Mouse (Mus musculus) neural tube, embryonic 13.5 days (tissue): ENCODE results near the gene Xpo4. TPM values are rescaled to one million over a fixed set of nuclear protein-coding genes. Genes with fewer than 3 reads are reported as not detected.

Experiments used
- ATAC-seq: fragments of 200-750 bp; cut with Nextera tagmentation; 2 replicates; pipeline ENCODE4 v1.8.0; 2017; ENCODE audit warnings: low read depth, mild to moderate bottlenecking, moderate TSS enrichment, moderate library complexity
- H3K27ac ChIP-seq: fragments of 300-500 bp; sonication (generic); replicated peaks from 2 replicates; pipeline ENCODE4 v1.5.1; 2015; ENCODE audit warnings: moderate library complexity, mild to moderate bottlenecking, inconsistent platforms
- H3K27me3 ChIP-seq: fragments of 300-500 bp; sonication (generic); 2 replicates; pipeline ENCODE4 v1.6.1; 2015; ENCODE audit warnings: mild to moderate bottlenecking, inconsistent platforms
- H3K36me3 ChIP-seq: fragments of 300-500 bp; sonication (generic); 2 replicates; pipeline ENCODE4 v1.6.1; 2015; ENCODE audit warnings: mild to moderate bottlenecking, inconsistent platforms
- H3K4me1 ChIP-seq: fragments of 300-500 bp; sonication (generic); replicated peaks from 2 replicates; pipeline ENCODE4 v1.6.1; 2015; ENCODE audit warnings: inconsistent platforms
- H3K4me2 ChIP-seq: fragments of 300-500 bp; sonication (generic); 2 replicates; pipeline ENCODE4 v1.6.1; 2015; ENCODE audit warnings: inconsistent platforms, mild to moderate bottlenecking, moderate library complexity
- H3K4me3 ChIP-seq: fragments of 300-500 bp; sonication (generic); 2 replicates; pipeline ENCODE4 v1.5.1; 2015; ENCODE audit warnings: mild to moderate bottlenecking, inconsistent platforms
- H3K9ac ChIP-seq: fragments of 300-500 bp; sonication (generic); 2 replicates; pipeline ENCODE4 v1.6.1; 2015; ENCODE audit warnings: moderate library complexity, mild to moderate bottlenecking, inconsistent platforms
- H3K9me3 ChIP-seq: fragments of 300-500 bp; sonication (generic); 2 replicates; pipeline ENCODE4 v1.6.1; 2016; ENCODE audit warnings: inconsistent platforms
- WGBS: fragments of 180-500 bp; shearing (Covaris S2); methylation state at CpG from one replicate; pipeline ENCODE4 v1.1.7; 2015; 5-methylcytosine and 5-hydroxymethylcytosine counted together
- polyA plus RNA-seq: library from polyadenylated mRNA; unstranded; fragments of >200 nt; fragmentation: Nextera tagmentation; extraction: Ambion mirVana; gene quantifications from 2 replicates; pipeline ENCODE4 v1.2.1, GENCODE M21; 2015

Xpo4 gene
- polyA plus RNA-seq, 1 experiment from 2014 or later, result 12.0 TPM

- WGBS, result 94% methylated on average over 2 of the region's 2 CpGs
Observed at GRCm38 (mm10) chr14:57576364-57577060, 88.7 kb downstream of the Xpo4 start.

GRCm38 (mm10) chr14:57574792-57575587 is 90.2 kb downstream of the Xpo4 start:
- Histone ChIP-seq H3K27me3 (no peaks in the 10 kb centered on the region), H3K4me1 (peaks cover 7% of the 10 kb centered on the region), H3K4me3 (no peak overlapping the region), H3K4me2 (no peak overlapping the region), H3K27ac (no peak overlapping the region), H3K9me3 (no peaks in the 10 kb centered on the region), H3K36me3 (peaks cover 18% of the 10 kb centered on the region; the same call in 1 of the 2 replicates), H3K9ac (no peak overlapping the region)
- ATAC-seq, result no peak
- 85% methylated on average over 6 of the region's 6 CpGs for WGBS

More at GRCm38 (mm10) chr14:57576364-57577060, 88.7 kb downstream of the Xpo4 start:
- H3K9ac ChIP-seq, result no peak overlapping the region
- peaks cover 25% of the 10 kb centered on the region for H3K36me3 ChIP-seq
- H3K4me3 ChIP-seq, result no peak overlapping the region
- no peaks in the 10 kb centered on the region for H3K27me3 ChIP-seq
- H3K27ac ChIP-seq, result no peak overlapping the region
- H3K4me2 ChIP-seq, result no peak overlapping the region
- no peaks in the 10 kb centered on the region for H3K9me3 ChIP-seq
- no peaks in the 10 kb centered on the region for H3K4me1 ChIP-seq
- ATAC-seq, result no peak

- Histone ChIP-seq H3K4me2 (peak within 1 kb of the TSS; percentile 62), H3K4me1 (peaks cover 7% of the 10 kb centered on the region), H3K9me3 (no peaks in the 10 kb centered on the region), H3K9ac (peak within 1 kb of the TSS; percentile 82), H3K4me3 (peak within 1 kb of the TSS; percentile 69), H3K27me3 (no peaks in the 10 kb centered on the region), H3K27ac (peak within 1 kb of the TSS; percentile 69), H3K36me3 (peaks cover 10% of the 10 kb centered on the region; the same call in 1 of the 2 replicates)
- 10% methylated on average over 35 of the region's 35 CpGs for WGBS
- ATAC-seq, result peak; percentile 100
Observed at GRCm38 (mm10) chr14:57571155-57572133, 93.8 kb downstream of the Xpo4 start, which contains the start of gene Eef1akmt1. TSS of gene Eef1akmt1 (minus strand) at chr14:57571612.

GRCm38 (mm10) chr14:57565626-57566025 is 99.6 kb downstream of the Xpo4 start:
- 95% methylated on average over 6 of the region's 6 CpGs for WGBS
- H3K27me3 ChIP-seq, result no peaks in the 10 kb centered on the region
- H3K9me3 ChIP-seq, result no peaks in the 10 kb centered on the region
- H3K4me2 ChIP-seq, result no peak overlapping the region
- ATAC-seq, result no peak
- no peak overlapping the region for H3K4me3 ChIP-seq
- H3K36me3 ChIP-seq, result peaks cover 14% of the 10 kb centered on the region; the same call in 1 of the 2 replicates
- peaks cover 3% of the 10 kb centered on the region for H3K4me1 ChIP-seq
- H3K27ac ChIP-seq, result no peak overlapping the region
- H3K9ac ChIP-seq, result no peak overlapping the region

GRCm38 (mm10) chr14:57556922-57557321 is 108.3 kb downstream of the Xpo4 start:
- WGBS, result 83% methylated on average over 1 of the region's 1 CpGs
- no peak overlapping the region for H3K9ac ChIP-seq
- no peak overlapping the region for H3K4me2 ChIP-seq
- peaks cover 7% of the 10 kb centered on the region for H3K36me3 ChIP-seq
- no peaks in the 10 kb centered on the region for H3K4me1 ChIP-seq
- no peaks in the 10 kb centered on the region for H3K27me3 ChIP-seq
- no peaks in the 10 kb centered on the region for H3K9me3 ChIP-seq
- no peak overlapping the region for H3K4me3 ChIP-seq
- no peak for ATAC-seq
- no peak overlapping the region for H3K27ac ChIP-seq

- WGBS, result 87% methylated on average over 7 of the region's 7 CpGs
- H3K36me3 ChIP-seq, result peaks cover 5% of the 10 kb centered on the region
- ATAC-seq, result no peak
- no peaks in the 10 kb centered on the region for H3K27me3 ChIP-seq
- H3K4me2 ChIP-seq, result no peak overlapping the region
- H3K27ac ChIP-seq, result no peak overlapping the region
- no peaks in the 10 kb centered on the region for H3K4me1 ChIP-seq
- no peak overlapping the region for H3K4me3 ChIP-seq
- no peak overlapping the region for H3K9ac ChIP-seq
- H3K9me3 ChIP-seq, result no peaks in the 10 kb centered on the region
Observed at GRCm38 (mm10) chr14:57555471-57556070, 109.7 kb downstream of the Xpo4 start.

GRCm38 (mm10) chr14:57554434-57554833 is 110.8 kb downstream of the Xpo4 start:
- WGBS, result 90% methylated on average over 5 of the region's 5 CpGs
- no peak overlapping the region for H3K9ac ChIP-seq
- no peaks in the 10 kb centered on the region for H3K27me3 ChIP-seq
- peaks cover 15% of the 10 kb centered on the region for H3K36me3 ChIP-seq
- no peaks in the 10 kb centered on the region for H3K9me3 ChIP-seq
- ATAC-seq, result no peak
- no peak overlapping the region for H3K27ac ChIP-seq
- no peak overlapping the region for H3K4me2 ChIP-seq
- H3K4me1 ChIP-seq, result no peaks in the 10 kb centered on the region
- no peak overlapping the region for H3K4me3 ChIP-seq

- Histone ChIP-seq H3K4me3 (no peak overlapping the region), H3K9me3 (no peaks in the 10 kb centered on the region), H3K9ac (no peak overlapping the region), H3K4me2 (no peak overlapping the region), H3K4me1 (no peaks in the 10 kb centered on the region), H3K27ac (no peak overlapping the region), H3K36me3 (peaks cover 25% of the 10 kb centered on the region), H3K27me3 (no peaks in the 10 kb centered on the region)
- ATAC-seq, result no peak
Observed at GRCm38 (mm10) chr14:57552945-57553344, 112.3 kb downstream of the Xpo4 start.

GRCm38 (mm10) chr14:57547062-57547461 is 118.2 kb downstream of the Xpo4 start:
- H3K27ac ChIP-seq, result no peak overlapping the region
- H3K4me1 ChIP-seq, result no peaks in the 10 kb centered on the region
- H3K4me2 ChIP-seq, result no peak overlapping the region
- H3K4me3 ChIP-seq, result no peak overlapping the region
- H3K9me3 ChIP-seq, result no peaks in the 10 kb centered on the region
- no peaks in the 10 kb centered on the region for H3K27me3 ChIP-seq
- peaks cover 29% of the 10 kb centered on the region for H3K36me3 ChIP-seq
- ATAC-seq, result no peak
- 87% methylated on average over 5 of the region's 5 CpGs for WGBS
- H3K9ac ChIP-seq, result no peak overlapping the region

GRCm38 (mm10) chr14:57546557-57547021 is 118.6 kb downstream of the Xpo4 start:
- Histone ChIP-seq H3K27ac (no peak overlapping the region), H3K4me1 (no peaks in the 10 kb centered on the region), H3K4me2 (no peak overlapping the region), H3K27me3 (no peaks in the 10 kb centered on the region), H3K4me3 (no peak overlapping the region), H3K36me3 (peaks cover 29% of the 10 kb centered on the region), H3K9me3 (no peaks in the 10 kb centered on the region), H3K9ac (no peak overlapping the region)
- WGBS, result 31% methylated on average over 13 of the region's 13 CpGs
- no peak for ATAC-seq

GRCm38 (mm10) chr14:57546131-57546530 is 119.1 kb downstream of the Xpo4 start:
- H3K27me3 ChIP-seq, result no peaks in the 10 kb centered on the region
- H3K4me1 ChIP-seq, result no peaks in the 10 kb centered on the region
- no peak overlapping the region for H3K4me2 ChIP-seq
- peaks cover 29% of the 10 kb centered on the region for H3K36me3 ChIP-seq
- H3K9ac ChIP-seq, result no peak overlapping the region
- ATAC-seq, result no peak
- no peak overlapping the region for H3K27ac ChIP-seq
- 87% methylated on average over 8 of the region's 8 CpGs for WGBS
- H3K4me3 ChIP-seq, result no peak overlapping the region
- H3K9me3 ChIP-seq, result no peaks in the 10 kb centered on the region
